Mouse (Mus musculus): ENCODE data around the gene Cd47.

GRCm38 (mm10) chr16:49915532-49916476, 115.5 kb downstream of the Cd47 start:
- TF ChIP-seq NELFE (IDR thresholded peaks at IDR 0.05; ENCODE audit: low read depth, low read length) = no peak
- peak; percentile 60 for TF ChIP-seq ZMIZ1 (IDR thresholded peaks at IDR 0.05; ENCODE audit: low read depth, low read length)
